Mouse (Mus musculus) lung, postnatal 4 days (tissue): Measurements from ENCODE around the gene 2410004P03Rik.
"Not testable (repeated sequence)": the region's sequence is repeated elsewhere in the genome, so short reads cannot be mapped to it uniquely, and the experiment has no call there.

Experiments used
- DNase-seq, 2 experiments: peaks; one replicate each; pipeline ENCODE4 v3.0.0; 2021

Gene 2410004P03Rik

GRCm38 (mm10) chr12:17011100-17011870, at the start of gene 2410004P03Rik:
TSS of gene 2410004P03Rik (minus strand) at chr12:17011727.
- DNase-seq = peak; percentile 79 to 86

DNA sequence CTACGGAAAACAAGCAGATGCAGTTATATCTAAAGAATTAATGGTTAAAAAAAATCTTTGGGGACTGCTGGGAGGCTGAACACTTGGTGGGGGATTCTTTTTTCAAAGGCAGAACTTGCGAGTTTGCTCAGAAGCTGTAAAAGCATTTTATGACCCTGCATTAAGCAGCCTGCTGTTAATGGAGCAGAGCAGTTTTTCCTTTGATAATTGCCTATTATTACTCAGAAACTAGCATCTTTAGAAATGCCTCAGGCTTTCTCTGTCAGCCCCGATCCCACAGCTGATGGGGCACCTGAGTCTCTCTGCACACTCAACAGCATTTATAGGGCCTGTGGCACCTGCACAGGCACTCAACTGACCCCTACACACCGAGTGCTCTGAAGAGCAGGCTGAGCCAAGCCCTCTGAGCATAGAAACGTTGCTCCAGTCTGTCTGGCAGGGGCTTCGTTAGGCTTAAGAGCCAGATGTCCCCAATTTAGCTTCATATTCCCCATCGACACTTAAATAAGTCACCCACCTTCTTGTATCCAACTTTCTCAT, 49.7 kb upstream of the 2410004P03Rik start:
- DNase-seq = no peak

- DNase-seq = no peak
Observed at GRCm38 (mm10) chr12:17058490-17058889, 47.0 kb upstream of the 2410004P03Rik start.

- DNase-seq = no peak
Observed at GRCm38 (mm10) chr12:17057110-17057509, 45.6 kb upstream of the 2410004P03Rik start.

GRCm38 (mm10) chr12:17055766-17056165, 44.2 kb upstream of the 2410004P03Rik start:
- no peak for DNase-seq

DNA sequence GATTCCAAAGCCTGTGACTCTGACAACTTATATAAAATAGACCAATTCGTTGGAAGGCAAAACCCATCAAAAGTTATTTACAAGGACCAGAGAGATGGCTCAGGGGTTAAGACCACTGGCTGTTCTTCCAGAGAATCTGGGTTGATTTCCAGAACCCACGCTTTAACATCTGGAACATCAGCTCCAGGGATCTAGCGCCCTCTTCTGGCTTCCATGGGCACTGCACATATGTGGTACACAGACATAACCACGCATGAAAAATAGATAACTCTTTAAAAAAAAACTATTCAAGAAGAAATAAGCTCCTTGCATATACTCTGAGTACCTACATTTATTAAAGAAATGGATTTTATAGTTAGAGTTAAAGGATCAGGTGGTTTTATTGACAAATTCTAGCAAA, 43.2 kb upstream of the 2410004P03Rik start:
- no peak for DNase-seq

DNA sequence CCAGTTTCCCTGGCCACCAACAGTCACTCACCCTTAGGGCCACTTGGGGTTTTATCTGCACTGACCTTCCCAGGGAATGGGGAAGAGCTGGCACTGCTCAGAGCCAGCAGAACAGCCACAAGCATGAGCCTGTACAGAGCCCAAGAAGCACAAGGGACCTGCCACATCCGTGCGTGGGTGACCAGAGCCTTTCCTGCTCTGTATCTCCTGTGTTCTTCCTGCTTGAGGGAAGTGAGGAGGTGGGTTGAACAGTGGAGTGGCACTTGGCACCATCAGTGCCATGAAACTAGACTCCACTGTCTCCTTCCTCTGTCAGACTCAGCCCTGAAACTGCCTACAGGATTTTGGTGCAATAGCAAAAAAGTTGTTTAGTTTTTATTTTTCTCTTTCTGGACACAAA, 41.1 kb upstream of the 2410004P03Rik start:
- DNase-seq = no peak

GRCm38 (mm10) chr12:17051057-17051456, 39.5 kb upstream of the 2410004P03Rik start:
- no peak for DNase-seq

- no peak for DNase-seq
Observed at GRCm38 (mm10) chr12:17049796-17050195, 38.3 kb upstream of the 2410004P03Rik start.

DNA sequence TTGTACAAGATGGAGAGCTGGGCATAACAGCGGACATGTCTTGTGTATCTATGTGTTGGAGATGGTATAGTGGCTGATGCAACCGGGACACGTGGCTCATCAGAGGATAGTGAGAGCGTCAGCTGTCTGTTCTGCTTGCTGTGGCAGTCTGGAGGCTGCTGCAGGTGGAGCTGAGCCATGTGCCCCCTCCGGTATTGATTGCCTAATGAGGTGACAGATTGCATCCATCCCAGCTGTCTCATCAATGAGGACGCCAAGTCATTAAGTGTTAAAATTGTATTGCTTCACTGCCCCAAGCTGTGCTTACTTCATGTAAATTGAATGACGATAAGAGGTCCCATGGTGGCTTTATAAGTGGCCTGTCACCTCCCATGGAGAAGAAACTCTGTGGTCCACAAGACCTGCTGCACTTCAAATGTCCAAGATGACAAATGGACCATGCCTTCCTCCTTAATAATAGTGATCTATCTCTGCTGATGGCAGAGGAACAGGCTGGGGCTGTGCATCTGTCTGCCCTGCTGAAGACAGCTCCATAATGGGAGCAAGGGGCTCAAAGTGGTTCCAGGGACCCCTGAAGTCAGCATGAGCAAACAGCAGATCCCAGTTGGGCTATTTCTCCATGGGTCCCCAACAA, 37.6 kb upstream of the 2410004P03Rik start:
- DNase-seq = peak in 1 of 2 experiments; percentile 67

DNA sequence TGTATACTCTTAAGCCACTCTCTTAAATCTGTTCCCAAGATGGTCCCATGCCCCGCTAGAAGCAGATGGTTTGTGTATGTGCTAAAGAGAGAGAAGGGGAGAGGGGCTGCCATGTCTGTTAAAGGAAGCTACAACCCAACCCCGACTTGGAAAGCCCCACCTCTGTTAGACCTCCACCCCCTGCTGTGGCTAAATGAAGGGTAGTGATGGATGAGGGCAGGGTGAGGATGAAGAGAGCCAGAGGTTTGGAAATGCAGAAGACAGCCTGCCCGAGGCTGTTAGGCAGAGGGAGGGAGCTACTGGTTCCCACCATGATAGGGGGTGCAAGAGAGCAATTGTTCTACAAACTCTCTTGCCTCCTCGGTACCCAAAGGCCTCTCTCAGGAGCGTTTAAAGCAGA, 31.8 kb upstream of the 2410004P03Rik start:
- DNase-seq = no peak

DNA sequence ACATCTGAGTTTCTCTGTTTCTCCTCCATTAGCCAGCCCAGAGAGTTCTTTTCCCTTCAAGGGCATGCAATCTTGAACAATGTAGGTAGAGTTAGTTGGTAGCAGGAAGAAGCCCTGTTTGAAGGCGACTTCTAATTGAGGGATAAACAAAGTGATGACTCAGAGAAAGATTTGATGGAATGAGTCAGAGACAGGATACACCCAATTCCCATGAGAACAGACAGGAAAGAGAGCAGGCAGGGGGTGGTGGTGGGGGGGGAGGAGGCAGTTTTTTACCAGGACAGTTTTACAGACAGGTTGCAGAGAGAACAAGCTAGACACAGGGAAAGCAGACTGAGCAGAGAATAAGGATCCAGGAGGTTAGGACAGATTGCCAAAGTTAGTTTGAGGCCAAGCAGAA, 29.0 kb upstream of the 2410004P03Rik start:
- DNase-seq = no peak

DNA sequence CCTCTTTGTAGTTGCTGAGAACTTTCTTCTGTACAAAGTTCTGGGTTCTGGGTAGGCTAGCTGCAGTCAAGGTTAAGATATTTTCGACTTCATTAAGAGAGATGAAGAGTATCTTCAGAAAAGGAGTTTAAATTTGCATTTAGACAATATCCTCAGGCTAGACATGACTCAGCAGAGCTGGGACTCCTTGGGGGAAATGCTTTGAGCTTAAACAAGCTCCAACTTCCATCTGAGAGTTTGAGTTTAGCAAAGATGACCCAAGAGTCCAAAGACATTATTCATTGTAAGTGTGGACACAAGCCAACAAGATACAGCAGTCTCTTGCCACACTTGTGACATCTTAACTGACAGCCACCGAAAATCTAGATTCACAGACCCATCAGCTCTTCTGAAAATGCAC, 27.9 kb upstream of the 2410004P03Rik start:
- no peak for DNase-seq

- peak in 1 of 2 experiments; percentile 72 for DNase-seq
Observed at GRCm38 (mm10) chr12:17038246-17038645, 26.7 kb upstream of the 2410004P03Rik start.

DNA sequence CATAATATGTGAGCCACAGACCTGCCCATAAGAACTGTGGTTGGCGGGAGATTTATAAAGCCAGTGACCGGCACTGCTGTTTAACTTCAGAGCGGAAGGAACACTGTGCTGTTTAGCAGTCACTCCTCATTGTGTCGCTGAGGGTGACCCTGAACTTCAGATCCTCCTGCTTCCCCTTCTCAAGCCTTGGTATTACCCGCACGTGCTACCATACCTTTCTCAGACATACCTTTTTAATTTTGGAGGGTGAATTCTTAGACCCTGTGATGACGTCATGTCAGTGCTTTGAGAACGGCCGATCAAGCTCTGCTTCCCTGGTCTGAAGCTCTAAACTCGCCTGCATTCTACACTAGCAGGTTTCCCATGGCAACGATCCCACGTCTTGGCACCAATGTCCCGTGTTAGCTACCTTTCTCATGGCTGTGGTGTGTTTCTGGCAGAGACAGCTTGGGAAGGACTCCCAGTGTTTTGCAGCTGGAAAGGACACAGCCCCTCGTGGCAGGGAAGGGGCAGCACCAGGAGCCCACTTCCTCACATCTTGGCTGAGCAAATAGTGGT, 25.6 kb upstream of the 2410004P03Rik start:
- no peak for DNase-seq

- DNase-seq = no peak
Observed at GRCm38 (mm10) chr12:17036532-17036931, 25.0 kb upstream of the 2410004P03Rik start.

DNA sequence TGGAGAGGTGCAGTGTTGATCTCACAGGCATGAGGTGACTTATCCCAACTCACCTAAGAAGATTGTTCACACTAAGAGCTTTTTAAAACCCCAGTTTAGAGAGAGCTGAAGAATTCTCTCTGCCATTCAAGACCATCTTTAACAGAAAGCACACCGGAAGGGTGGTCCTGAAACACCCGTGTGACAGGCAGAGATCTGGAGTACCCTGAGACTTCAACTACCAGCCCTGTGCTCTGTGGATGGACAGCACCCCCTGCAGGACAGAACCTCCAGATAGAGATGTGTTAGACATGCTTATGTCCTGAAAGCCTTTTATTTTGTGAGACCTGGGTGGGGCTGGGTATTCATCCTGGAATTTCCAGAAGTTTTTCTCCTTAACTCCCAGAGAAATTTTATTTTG, 23.6 kb upstream of the 2410004P03Rik start:
- DNase-seq = peak in 1 of 2 experiments; percentile 24

GRCm38 (mm10) chr12:17034671-17035070, 23.1 kb upstream of the 2410004P03Rik start:
- DNase-seq = no peak

GRCm38 (mm10) chr12:17033464-17033841, 21.9 kb upstream of the 2410004P03Rik start:
- DNase-seq = peak in 1 of 2 experiments; percentile 34

DNA sequence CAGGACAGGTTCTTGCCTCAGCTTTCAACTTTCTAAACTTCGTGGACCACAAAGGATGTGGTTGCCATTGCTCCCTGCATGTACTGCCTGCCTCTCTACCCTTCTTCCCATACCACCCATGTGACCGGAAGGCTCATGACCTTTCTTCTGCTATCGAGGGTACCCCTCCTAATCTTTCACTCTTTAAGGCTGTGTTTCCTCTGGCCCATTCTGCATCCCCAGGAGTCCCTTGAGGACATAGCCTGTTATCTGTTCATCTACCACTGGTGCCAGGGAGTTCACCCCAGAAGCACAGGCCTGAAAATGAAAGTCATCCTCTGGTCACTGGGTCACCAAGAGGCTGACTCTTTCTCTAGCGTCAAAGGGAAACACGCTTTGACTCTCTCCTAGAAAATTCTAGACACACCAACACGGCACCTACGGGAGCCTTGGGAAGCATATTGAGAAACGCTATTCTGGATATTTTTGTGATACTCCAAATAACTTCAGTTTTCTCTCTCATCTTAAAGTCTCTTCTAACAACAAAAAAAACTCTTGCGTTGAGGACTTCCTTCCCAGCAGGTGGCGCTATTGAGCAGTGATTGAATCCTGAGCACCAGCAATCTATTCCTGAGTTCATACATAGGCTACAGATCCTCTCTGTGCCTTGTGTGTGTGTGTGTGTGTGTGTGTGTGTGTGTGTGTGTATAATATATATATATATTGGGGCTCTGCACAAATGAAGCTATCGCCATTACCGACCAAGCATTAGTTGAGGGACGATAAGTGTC, 21.4 kb upstream of the 2410004P03Rik start:
- DNase-seq = peak; percentile 40 to 80

DNA sequence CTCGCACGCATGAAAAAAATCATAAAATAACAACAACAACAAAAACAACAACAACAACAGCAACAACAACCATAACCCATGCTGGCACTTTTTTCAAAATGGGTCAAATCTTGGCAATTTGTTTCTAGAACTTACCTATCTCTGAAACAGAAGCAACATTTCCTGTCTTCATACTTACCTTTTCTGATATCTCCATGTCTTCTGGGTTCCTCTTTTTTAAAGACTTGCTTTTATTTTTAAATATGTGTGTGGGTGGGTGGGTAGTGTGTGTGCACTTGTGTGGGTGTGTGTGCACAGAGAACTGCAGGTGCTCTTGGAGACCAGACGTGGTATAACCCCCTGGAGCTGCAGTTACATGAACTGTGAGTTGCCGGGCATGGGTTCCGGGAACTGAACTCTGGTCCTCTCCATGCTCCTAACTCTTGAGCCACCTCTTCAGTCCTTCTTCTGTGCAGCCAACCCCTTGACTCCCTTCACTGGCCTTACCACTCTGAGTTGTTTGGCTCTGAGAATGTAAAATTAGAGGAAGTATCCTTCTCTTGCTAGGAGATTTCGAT, 13.1 kb upstream of the 2410004P03Rik start:
- no peak for DNase-seq

- no peak for DNase-seq
Observed at GRCm38 (mm10) chr12:17022145-17022544, 10.6 kb upstream of the 2410004P03Rik start.

DNA sequence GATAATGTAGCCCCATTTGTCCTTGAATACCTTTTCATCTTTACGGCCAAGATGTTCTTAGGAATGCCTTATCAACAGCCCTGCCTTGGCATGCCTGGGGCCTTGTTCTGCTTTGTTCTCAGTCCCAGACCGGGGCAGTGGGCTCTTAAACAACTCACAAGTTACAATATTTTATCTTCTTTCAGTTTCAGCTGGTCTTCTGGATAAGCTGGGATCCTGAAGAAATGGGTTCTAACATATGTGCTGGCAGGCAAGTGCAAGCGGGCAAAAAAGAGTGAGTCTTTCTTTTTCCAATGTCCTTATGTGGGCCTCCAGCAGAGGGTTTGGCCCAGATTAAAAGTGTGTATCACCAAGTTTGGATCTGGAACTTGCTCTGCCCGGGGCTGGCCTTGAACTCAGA, 9.6 kb upstream of the 2410004P03Rik start:
- not testable (repeated sequence) for DNase-seq
